ENCODE assay signal across 24 mouse cellular contexts in the genomic region with DNA sequence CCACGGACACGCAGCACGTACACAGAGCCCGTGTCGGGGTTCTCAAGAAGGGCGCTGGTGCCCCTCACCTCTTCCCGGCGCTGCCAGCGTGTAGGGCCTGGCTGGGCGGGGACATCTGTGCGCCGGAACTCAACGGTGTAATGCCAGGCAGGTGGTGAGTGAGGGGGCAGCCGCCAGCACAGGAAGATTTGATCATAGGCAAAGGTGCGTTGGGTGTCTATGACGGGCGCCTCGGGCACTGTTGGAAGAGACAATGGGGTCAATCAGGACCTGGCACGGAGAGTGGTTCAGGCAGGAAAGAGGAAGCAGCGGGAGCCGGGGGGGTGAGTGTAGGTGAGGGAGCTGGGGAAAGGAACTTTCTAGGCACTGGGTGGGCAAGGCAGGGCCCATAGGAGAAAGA. TPM values are rescaled to one million over a fixed set of nuclear protein-coding genes. Genes with fewer than 3 reads are reported as not detected.
DNase-seq lines count a peak whose midpoint lies in the region; ATAC-seq and TF ChIP-seq lines count a peak whose summit lies in the region.
"Had no signal": no experiment of that assay in that cellular context is flagged by ENCODE, and none has a peak within 500 bp of the region (broad histone marks: within the 10 kb centered on the region; RNA-seq: fewer than 3 reads in every experiment).

No protein-coding gene starts in this region.

- no peak overlapping the region for H3K4me3 ChIP-seq in lung, embryonic 15.5 days
- H3K4me3 ChIP-seq in lung, postnatal 0 days (ENCODE audit: low read depth, low read length) = no peak overlapping the region
- peak overlapping the region; percentile 34 to 36; a peak in 3 of 4 replicates for H3K4me3 ChIP-seq in ES-E14 (ENCODE audit: insufficient read depth in 1 of 2, low read depth in 1 of 2, low read length in 2 of 2, poor library complexity in 1 of 2, severe bottlenecking in 1 of 2)
- H3K4me3 ChIP-seq: embryonic facial prominence, embryonic 13.5 days; erythroblast, embryonic 14.5 days; forebrain, embryonic 12.5 days; forebrain, embryonic 15.5 days; heart, adult 2 months; heart, embryonic 10.5 days; heart, embryonic 13.5 days; hindbrain, embryonic 12.5 days; intestine, embryonic 15.5 days had no signal

- H3K9ac ChIP-seq in lung, embryonic 15.5 days = no peak overlapping the region
- H3K9ac ChIP-seq in lung, postnatal 0 days (replicated peaks; ENCODE audit: low read depth) = no peak overlapping the region
- H3K9ac ChIP-seq in ES-E14 (ENCODE audit: insufficient read depth, low read depth, low read length, poor library complexity, severe bottlenecking) = peak overlapping the region; percentile 34; the same call in 1 of the 2 replicates
- H3K9ac ChIP-seq: forebrain, embryonic 12.5 days; forebrain, embryonic 15.5 days; hindbrain, embryonic 12.5 days; intestine, embryonic 15.5 days had no signal

- no peaks in the 10 kb centered on the region; the same call in 1 of the 2 replicates for H3K36me3 ChIP-seq in lung, embryonic 15.5 days
- no peaks in the 10 kb centered on the region for H3K36me3 ChIP-seq in lung, postnatal 0 days (ENCODE audit: insufficient read depth, low read length)
- H3K36me3 ChIP-seq in ES-E14 (ENCODE audit: control insufficient read depth, insufficient read depth, low read length, poor library complexity, severe bottlenecking) = peaks cover 8% of the 10 kb centered on the region
- H3K36me3 ChIP-seq: heart, embryonic 13.5 days; intestine, embryonic 15.5 days had no signal

- H3K4me1 ChIP-seq in lung, embryonic 15.5 days = peaks cover 23% of the 10 kb centered on the region
- H3K4me1 ChIP-seq in lung, postnatal 0 days (ENCODE audit: insufficient read depth, low read depth, low read length) = peaks cover 7% of the 10 kb centered on the region
- H3K4me1 ChIP-seq in ES-E14 (ENCODE audit: control insufficient read depth in 2 of 2, insufficient read depth in 2 of 2, low read length in 2 of 2, poor library complexity in 1 of 2) = peaks cover 2 to 10% of the 10 kb centered on the region in 2 experiments; a peak in 2 of 4 replicates
- H3K4me1 ChIP-seq: embryonic facial prominence, embryonic 13.5 days; forebrain, embryonic 12.5 days had no signal

- H3K27me3 ChIP-seq in lung, embryonic 15.5 days = no peaks in the 10 kb centered on the region
- H3K27me3 ChIP-seq in lung, postnatal 0 days (replicated peaks; ENCODE audit: insufficient read depth, low read length) = no peaks in the 10 kb centered on the region
- H3K27me3 ChIP-seq: embryonic facial prominence, embryonic 13.5 days; forebrain, embryonic 12.5 days; forebrain, embryonic 15.5 days; intestine, embryonic 15.5 days had no signal

- H3K4me2 ChIP-seq in lung, embryonic 15.5 days = no peak overlapping the region
- H3K4me2 ChIP-seq in lung, postnatal 0 days (replicated peaks; ENCODE audit: low read depth, low read length) = no peak overlapping the region
- H3K4me2 ChIP-seq: embryonic facial prominence, embryonic 13.5 days; forebrain, embryonic 12.5 days; forebrain, embryonic 15.5 days; heart, embryonic 13.5 days; hindbrain, embryonic 12.5 days had no signal

- 0 out of 2 replicates have a peak overlapping the region, but pooled peaks have one; percentile 5 for H3K27ac ChIP-seq in lung, embryonic 15.5 days
- H3K27ac ChIP-seq in lung, postnatal 0 days (ENCODE audit: low read length) = no peak overlapping the region
- H3K27ac ChIP-seq in ES-E14 (ENCODE audit: insufficient read depth, low read depth, low read length, poor library complexity, severe bottlenecking) = no peak overlapping the region
- H3K27ac ChIP-seq: embryonic facial prominence, embryonic 13.5 days; forebrain, embryonic 12.5 days; forebrain, embryonic 15.5 days; heart, adult 2 months; heart, embryonic 10.5 days; heart, embryonic 13.5 days; hindbrain, embryonic 12.5 days; intestine, embryonic 15.5 days had no signal

- TF ChIP-seq EP300 in lung, postnatal 0 days (IDR thresholded peaks at IDR 0.05) = no peak

- WGBS in lung, embryonic 15.5 days = 87% methylated on average over 21 of the region's 21 CpGs
- 76% methylated on average over 21 of the region's 21 CpGs for WGBS in lung, postnatal 0 days

- no peak for DNase-seq in lung, postnatal 0 days (ENCODE audit: low spot score)
- DNase-seq in testis, postnatal 10 days (ENCODE audit: low spot score) = peak; percentile 42
- no peak for DNase-seq in testis, postnatal 14 days (ENCODE audit: low spot score)
- no peak for DNase-seq in ES-E14 (ENCODE audit: low read depth, low spot score)
- DNase-seq in embryo, embryonic 10.5 days (ENCODE audit: low spot score) = no peak
- no peak for DNase-seq in spleen, postnatal 36 days (ENCODE audit: low spot score in 2 of 2)
- DNase-seq: adrenal gland, adult 2 months; adrenal gland, postnatal 14 days; cerebellum, adult 11 months; cerebellum, adult 2 months; cerebellum, postnatal 14 days; gastrocnemius, postnatal 25 days; heart, adult 2 months had no signal

- no peak for TF ChIP-seq CTCF in lung, postnatal 0 days (IDR thresholded peaks at IDR 0.05)

- H3K9me3 ChIP-seq in lung, embryonic 15.5 days = no peaks in the 10 kb centered on the region
- no peaks in the 10 kb centered on the region for H3K9me3 ChIP-seq in lung, postnatal 0 days (ENCODE audit: low read length)
- no peaks in the 10 kb centered on the region for H3K9me3 ChIP-seq in ES-E14 (ENCODE audit: control insufficient read depth, insufficient read depth, low read depth, low read length)
- H3K9me3 ChIP-seq: embryonic facial prominence, embryonic 13.5 days; forebrain, embryonic 12.5 days; forebrain, embryonic 15.5 days; heart, embryonic 10.5 days; heart, embryonic 13.5 days; hindbrain, embryonic 12.5 days; intestine, embryonic 15.5 days had no signal

- in situ Hi-C loops in ES-E14 (cut with MboI; ENCODE audit: low sequenced_read_pairs in 2 of 2, unreplicated experiment in 2 of 2) = no loop called here

- no peak for ATAC-seq in lung, embryonic 15.5 days (ENCODE audit: borderline replicate concordance, extremely low read depth, low FRiP score, low TSS enrichment)
- ATAC-seq in lung, postnatal 0 days = no peak
- ATAC-seq: CD4-positive, CD25-positive, alpha-beta regulatory T cell, adult 4 months; forebrain, embryonic 15.5 days; hindbrain, embryonic 16.5 days had no signal

TF ChIP-seq in ES-E14, 5 proteins besides CTCF, POLR2A, EP300 and RAD21:
- TF ChIP-seq ZC3H11A (IDR thresholded peaks at IDR 0.05; ENCODE audit: borderline replicate concordance, low read depth, low read length) (no peak), HCFC1 (IDR thresholded peaks at IDR 0.05; ENCODE audit: borderline replicate concordance, insufficient read depth, low read length) (no peak), ZNF384 (IDR thresholded peaks at IDR 0.05; ENCODE audit: low read depth, low read length) (no peak), MAFK (IDR thresholded peaks at IDR 0.05; ENCODE audit: insufficient read depth, low read depth, low read length) (no peak), CHD2 (IDR thresholded peaks at IDR 0.05; ENCODE audit: low read depth, low read length) (no peak)

RNA-seq across cellular contexts. Expression of a gene that starts 8.1 kb away (rescaled TPM):
- polyA plus RNA-seq in lung, embryonic 15.5 days (2015; fragmentation: Nextera tagmentation; extraction: Ambion mirVana) = 282 and 311 TPM in 2 replicates
- polyA plus RNA-seq in lung, postnatal 0 days (2015; fragmentation: Nextera tagmentation; extraction: Ambion mirVana) = 282 and 309 TPM in 2 replicates
- 113 and 134 TPM in 2 replicates for total RNA-seq in ES-E14 (2012; rRNA removed)

RNA-seq across cellular contexts. Expression of a gene that starts 8.4 kb away (rescaled TPM):
- polyA plus RNA-seq in lung, embryonic 15.5 days (2015; fragmentation: Nextera tagmentation; extraction: Ambion mirVana) = 7.2 and 7.9 TPM in 2 replicates
- 1.8 and 2.1 TPM in 2 replicates for polyA plus RNA-seq in lung, postnatal 0 days (2015; fragmentation: Nextera tagmentation; extraction: Ambion mirVana)
- total RNA-seq in ES-E14 (2012; rRNA removed) = 3.1 and 5.3 TPM in 2 replicates

RNA-seq across cellular contexts. Expression of a gene that starts 8.8 kb away (rescaled TPM):
- polyA plus RNA-seq in lung, embryonic 15.5 days (2015; fragmentation: Nextera tagmentation; extraction: Ambion mirVana) = 74.3 and 88.9 TPM in 2 replicates
- 300 and 307 TPM in 2 replicates for polyA plus RNA-seq in lung, postnatal 0 days (2015; fragmentation: Nextera tagmentation; extraction: Ambion mirVana)
- 3.0 and 3.9 TPM in 2 replicates for total RNA-seq in ES-E14 (2012; rRNA removed)
- polyA plus RNA-seq: erythroblast, embryonic 14.5 days had no signal

RNA-seq across cellular contexts. Expression of a gene that starts 10.8 kb away (rescaled TPM):
- polyA plus RNA-seq in lung, embryonic 15.5 days (2015; fragmentation: Nextera tagmentation; extraction: Ambion mirVana) = 195 and 197 TPM in 2 replicates
- polyA plus RNA-seq in lung, postnatal 0 days (2015; fragmentation: Nextera tagmentation; extraction: Ambion mirVana) = 99.3 and 116 TPM in 2 replicates
- total RNA-seq in ES-E14 (2012; rRNA removed) = 234 and 251 TPM in 2 replicates

RNA-seq across cellular contexts. Expression of a gene that starts 21.5 kb away (rescaled TPM):
- 122 and 130 TPM in 2 replicates for polyA plus RNA-seq in lung, embryonic 15.5 days (2015; fragmentation: Nextera tagmentation; extraction: Ambion mirVana)
- polyA plus RNA-seq in lung, postnatal 0 days (2015; fragmentation: Nextera tagmentation; extraction: Ambion mirVana) = 125 and 136 TPM in 2 replicates
- total RNA-seq in ES-E14 (2012; rRNA removed) = 207 and 297 TPM in 2 replicates

Comparison
In these comparisons a context has a peak if more than half of its experiments do, and no peak if none do; other contexts are left out.
1. H3K4me3 ChIP-seq: peak in ES-E14 (2 of 2); none in lung, embryonic 15.5 days (single experiment) and lung, postnatal 0 days (single experiment).